Mouse (Mus musculus): ENCODE measurements around the gene Ccdc71.

GRCm38 (mm10) chr9:108411381-108411942, 48.9 kb upstream of the Ccdc71 start:
- TF ChIP-seq CTCF (IDR thresholded peaks at IDR 0.05; ENCODE audit: low read depth, low read length) (no peak), TAL1 (conservative IDR thresholded peaks at IDR 0.05; ENCODE audit: low read depth, low read length) (no peak), GATA1 (IDR thresholded peaks at IDR 0.05; ENCODE audit: borderline replicate concordance, low read length) (no peak), GATA2 (IDR thresholded peaks at IDR 0.05; ENCODE audit: borderline replicate concordance, low read depth, low read length) (no peak)

All from G1E (cell line).